Mouse (Mus musculus) limb, embryonic 12.5 days (tissue): ENCODE results near the gene Phpt1. TPM values are rescaled to one million over a fixed set of nuclear protein-coding genes. Genes with fewer than 3 reads are reported as not detected.

ENCODE experiments used
- ATAC-seq: fragments of 200-750 bp; cut with Nextera tagmentation; 2 replicates; pipeline ENCODE4 v1.8.0; 2017; ENCODE audit warnings: low read depth, moderate TSS enrichment; ENCODE audit not compliant: insufficient number of reproducible peaks, insufficient read depth, low FRiP score, low TSS enrichment
- H3K27ac ChIP-seq: fragments of 300-500 bp; sonication (generic); 2 replicates; pipeline ENCODE4 v1.5.1; 2016; ENCODE audit warnings: mild to moderate bottlenecking, moderate library complexity
- H3K27me3 ChIP-seq: fragments of 300-500 bp; sonication (generic); 2 replicates; pipeline ENCODE4 v1.6.1; 2016; ENCODE audit warnings: mild to moderate bottlenecking, moderate library complexity
- H3K36me3 ChIP-seq: fragments of 300-500 bp; sonication (generic); 2 replicates; pipeline ENCODE4 v1.6.1; 2016; ENCODE audit warnings: mild to moderate bottlenecking, moderate library complexity
- H3K4me1 ChIP-seq: fragments of 300-500 bp; sonication (generic); replicated peaks from 2 replicates; pipeline ENCODE4 v1.6.1; 2016
- H3K4me2 ChIP-seq: fragments of 300-500 bp; sonication (generic); 2 replicates; pipeline ENCODE4 v1.6.1; 2016; ENCODE audit warnings: mild to moderate bottlenecking, moderate library complexity
- H3K4me3 ChIP-seq: fragments of 300-500 bp; sonication (generic); replicated peaks from 2 replicates; pipeline ENCODE4 v1.5.1; 2016; ENCODE audit warnings: mild to moderate bottlenecking
- H3K9ac ChIP-seq: fragments of 300-500 bp; sonication (generic); replicated peaks from 2 replicates; pipeline ENCODE4 v1.6.1; 2016; ENCODE audit warnings: mild to moderate bottlenecking, moderate library complexity
- H3K9me3 ChIP-seq: fragments of 300-500 bp; sonication (generic); 2 replicates; pipeline ENCODE4 v1.6.1; 2016; ENCODE audit warnings: mild to moderate bottlenecking, moderate library complexity
- WGBS: fragments of 180-500 bp; shearing (Covaris S2); methylation state at CpG from one replicate; pipeline ENCODE4 v1.1.7; 2016; 5-methylcytosine and 5-hydroxymethylcytosine counted together
- polyA plus RNA-seq: library from polyadenylated mRNA; unstranded; fragments of >200 nt; fragmentation: Nextera tagmentation; extraction: Ambion mirVana; gene quantifications from 2 replicates; pipeline ENCODE4 v1.2.1, GENCODE M21; 2016

Gene Phpt1
- polyA plus RNA-seq, 1 experiment from 2014 or later = 183 TPM

- Histone ChIP-seq H3K36me3 (peaks cover 41% of the 10 kb centered on the region), H3K27me3 (peaks cover 44% of the 10 kb centered on the region), H3K27ac (no peak overlapping the region), H3K4me3 (no peak overlapping the region), H3K4me1 (peaks cover 61% of the 10 kb centered on the region), H3K4me2 (peak overlapping the region; percentile 61), H3K9ac (no peak overlapping the region), H3K9me3 (no peaks in the 10 kb centered on the region)
- whole genome bisulfite sequencing = 36% methylated on average over 6 of the region's 6 CpGs
- ATAC-seq = no peak
Measured at GRCm38 (mm10) chr2:25581901-25582301, 6.9 kb upstream of the Phpt1 start.

- H3K27ac ChIP-seq = no peak within 1 kb of the TSS
- H3K4me3 ChIP-seq = peak within 1 kb of the TSS; percentile 31
- H3K36me3 ChIP-seq = peaks cover 36% of the 10 kb centered on the region
- H3K4me1 ChIP-seq = peaks cover 61% of the 10 kb centered on the region
- H3K9ac ChIP-seq = no peak within 1 kb of the TSS
- H3K27me3 ChIP-seq = peaks cover 50% of the 10 kb centered on the region
- no peaks in the 10 kb centered on the region for H3K9me3 ChIP-seq
- H3K4me2 ChIP-seq = peak within 1 kb of the TSS; percentile 61
- 7% methylated on average over 19 of the region's 19 CpGs for WGBS
- ATAC-seq = peak; percentile 66
Measured at GRCm38 (mm10) chr2:25581294-25581864, 6.4 kb upstream of the Phpt1 start, which contains the start of gene Ajm1. Gene Ajm1, minus strand, starts transcription at chr2:25581757.

- WGBS = 49% methylated on average over 6 of the region's 6 CpGs
- Histone ChIP-seq H3K4me1 (peaks cover 67% of the 10 kb centered on the region), H3K27me3 (peaks cover 57% of the 10 kb centered on the region), H3K27ac (no peak overlapping the region), H3K9ac (no peak overlapping the region), H3K4me3 (no peak overlapping the region), H3K9me3 (no peaks in the 10 kb centered on the region), H3K4me2 (no peak overlapping the region; the same call in 1 of the 2 replicates), H3K36me3 (peaks cover 31% of the 10 kb centered on the region)
- ATAC-seq = no peak
Measured at GRCm38 (mm10) chr2:25580621-25581101, 5.6 kb upstream of the Phpt1 start.

GRCm38 (mm10) chr2:25579737-25580460 lies 4.9 kb upstream of the Phpt1 start:
- WGBS = 4% methylated on average over 27 of the region's 27 CpGs
- peak overlapping the region; percentile 53 for H3K4me2 ChIP-seq
- H3K9ac ChIP-seq = peak overlapping the region; percentile 31; the same call in 1 of the 2 replicates
- H3K27ac ChIP-seq = no peak overlapping the region
- H3K36me3 ChIP-seq = peaks cover 23% of the 10 kb centered on the region
- H3K27me3 ChIP-seq = peaks cover 57% of the 10 kb centered on the region
- no peak for ATAC-seq
- no peaks in the 10 kb centered on the region for H3K9me3 ChIP-seq
- H3K4me3 ChIP-seq = peak overlapping the region; percentile 33
- peaks cover 71% of the 10 kb centered on the region for H3K4me1 ChIP-seq

- Histone ChIP-seq H3K36me3 (peaks cover 15% of the 10 kb centered on the region), H3K9me3 (no peaks in the 10 kb centered on the region), H3K27me3 (peaks cover 57% of the 10 kb centered on the region), H3K4me1 (peaks cover 73% of the 10 kb centered on the region), H3K4me2 (peak overlapping the region; percentile 53), H3K27ac (no peak overlapping the region), H3K4me3 (peak overlapping the region; percentile 33), H3K9ac (peak overlapping the region; percentile 31; the same call in 1 of the 2 replicates)
- ATAC-seq = no peak
- WGBS = 6% methylated on average over 71 of the region's 77 CpGs
Measured at GRCm38 (mm10) chr2:25578796-25579736, 4.0 kb upstream of the Phpt1 start.

- Histone ChIP-seq H3K4me3 (peak overlapping the region; percentile 33), H3K4me2 (peak overlapping the region; percentile 53), H3K36me3 (peaks cover 9% of the 10 kb centered on the region), H3K4me1 (peaks cover 77% of the 10 kb centered on the region), H3K9ac (no peak overlapping the region; the same call in 1 of the 2 replicates), H3K9me3 (no peaks in the 10 kb centered on the region), H3K27me3 (peaks cover 57% of the 10 kb centered on the region), H3K27ac (no peak overlapping the region)
- WGBS = 5% methylated on average over 75 of the region's 75 CpGs
- no peak for ATAC-seq
Measured at GRCm38 (mm10) chr2:25577951-25578795, 3.1 kb upstream of the Phpt1 start.

- peaks cover 12% of the 10 kb centered on the region; the same call in 1 of the 2 replicates for H3K36me3 ChIP-seq
- WGBS = 14% methylated on average over 92 of the region's 92 CpGs
- H3K9me3 ChIP-seq = no peaks in the 10 kb centered on the region
- no peak overlapping the region; the same call in 1 of the 2 replicates for H3K9ac ChIP-seq
- peak overlapping the region; percentile 33 for H3K4me3 ChIP-seq
- H3K4me2 ChIP-seq = peak overlapping the region; percentile 53
- ATAC-seq = no peak
- H3K4me1 ChIP-seq = peaks cover 71% of the 10 kb centered on the region
- H3K27me3 ChIP-seq = peaks cover 57% of the 10 kb centered on the region
- no peak overlapping the region for H3K27ac ChIP-seq
Measured at GRCm38 (mm10) chr2:25576965-25577891, 2.2 kb upstream of the Phpt1 start.

- Histone ChIP-seq H3K4me1 (peaks cover 63% of the 10 kb centered on the region), H3K27me3 (peaks cover 56% of the 10 kb centered on the region), H3K27ac (no peak overlapping the region), H3K9me3 (no peaks in the 10 kb centered on the region), H3K9ac (no peak overlapping the region), H3K4me3 (peak overlapping the region; percentile 58; the same call in 1 of the 2 replicates), H3K4me2 (peak overlapping the region; percentile 95), H3K36me3 (peaks cover 21% of the 10 kb centered on the region)
- ATAC-seq = no peak
- 68% methylated on average over 16 of the region's 16 CpGs for WGBS
Measured at GRCm38 (mm10) chr2:25576028-25576850, 1.2 kb upstream of the Phpt1 start.

- Histone ChIP-seq H3K4me1 (peaks cover 57% of the 10 kb centered on the region), H3K27me3 (peaks cover 49% of the 10 kb centered on the region), H3K9ac (peak overlapping the region; percentile 61), H3K27ac (peak overlapping the region; percentile 89), H3K4me2 (peak overlapping the region; percentile 95), H3K36me3 (peaks cover 28% of the 10 kb centered on the region), H3K4me3 (peak overlapping the region; percentile 58), H3K9me3 (no peaks in the 10 kb centered on the region)
- no peak for ATAC-seq
- 15% methylated on average over 21 of the region's 21 CpGs for WGBS
Measured at GRCm38 (mm10) chr2:25575432-25576027, 506 bp upstream of the Phpt1 start.
